Mouse (Mus musculus) heart, adult 2 months (tissue): ENCODE measurements around the gene Tmem251. TPM values are rescaled to one million over a fixed set of nuclear protein-coding genes. Genes with fewer than 3 reads are reported as not detected.
A peak's percentile ranks its signal among the peaks of the same experiment; 100 is the strongest.

ENCODE experiments used
- DNase-seq, 2 experiments: peaks; one replicate each; pipeline ENCODE4 v3.0.0; 2021
- H3K27ac ChIP-seq: fragments of 200-600 bp; 2 replicates; pipeline ENCODE4 v1.8.1; 2022
- H3K27me3 ChIP-seq: fragments of 200-500 bp; 2 replicates; pipeline ENCODE4 v1.6.1; 2012; ENCODE audit warnings: mild to moderate bottlenecking, low read length, inconsistent platforms, mixed read lengths; ENCODE audit not compliant: control insufficient read depth, insufficient read depth
- H3K36me3 ChIP-seq: fragments of 200-500 bp; 2 replicates; pipeline ENCODE4 v1.6.1; 2012; ENCODE audit warnings: low read length, inconsistent platforms; ENCODE audit not compliant: control insufficient read depth, insufficient read depth
- H3K4me1 ChIP-seq: fragments of 200-500 bp; 2 replicates; pipeline ENCODE4 v1.6.1; 2011; ENCODE audit warnings: low read length; ENCODE audit not compliant: control insufficient read depth, insufficient read depth
- H3K4me3 ChIP-seq: fragments of 200-600 bp; 2 replicates; pipeline ENCODE4 v1.8.1; 2022
- H3K79me2 ChIP-seq: fragments of 200-500 bp; replicated peaks from 2 replicates; pipeline ENCODE4 v1.6.1; 2012; ENCODE audit warnings: mild to moderate bottlenecking, inconsistent platforms, low read length, moderate library complexity, mixed read lengths; ENCODE audit not compliant: control insufficient read depth, insufficient read depth
- H3K9ac ChIP-seq: fragments of 200-500 bp; 2 replicates; pipeline ENCODE4 v1.6.1; 2012; ENCODE audit warnings: low read depth, mild to moderate bottlenecking, control low read depth, inconsistent platforms, low read length, mixed read lengths
- CTCF ChIP-seq: fragments of 200-600 bp; IDR thresholded peaks from 2 replicates; pipeline ENCODE4 v1.8.1; 2022; ENCODE audit warnings: antibody characterized with exemption, mild to moderate bottlenecking, moderate library complexity
- EP300 ChIP-seq: fragments of 200-500 bp; IDR thresholded peaks from 2 replicates; pipeline ENCODE4 v1.6.1; 2011; ENCODE audit warnings: low read depth, low read length, control low read depth; ENCODE audit not compliant: insufficient read depth
- POLR2A ChIP-seq: fragments of 200-500 bp; IDR thresholded peaks from 2 replicates; pipeline ENCODE4 v1.6.1; 2011; ENCODE audit warnings: mild to moderate bottlenecking, low read depth, low read length, control low read depth; ENCODE audit not compliant: insufficient read depth
- WGBS: fragments of 180-500 bp; shearing (Covaris S2); methylation state at CpG from one replicate; pipeline ENCODE4 v1.1.7; 2018; 5-methylcytosine and 5-hydroxymethylcytosine counted together
- intact Hi-C: fragments of 180-260 bp; cut with DNase I; formaldehyde crosslinking; loops from one replicate; pipeline ENCODE4 v1.15.1; 2025
- polyA plus RNA-seq: library from polyadenylated mRNA; depleted of rRNA; stranded (reverse); fragments of >200 nt; gene quantifications from 2 replicates; pipeline ENCODE4 v1.2.3, GENCODE M21; 2012
- total RNA-seq, 2 experiments: library from RNA; stranded (reverse); gene quantifications; 2 replicates each; pipeline ENCODE4 v1.2.3; 2021

The Tmem251 gene
- total and polyA plus RNA-seq, 3 experiments = 1.8 to 4.6 (median 4.5) TPM

DNA sequence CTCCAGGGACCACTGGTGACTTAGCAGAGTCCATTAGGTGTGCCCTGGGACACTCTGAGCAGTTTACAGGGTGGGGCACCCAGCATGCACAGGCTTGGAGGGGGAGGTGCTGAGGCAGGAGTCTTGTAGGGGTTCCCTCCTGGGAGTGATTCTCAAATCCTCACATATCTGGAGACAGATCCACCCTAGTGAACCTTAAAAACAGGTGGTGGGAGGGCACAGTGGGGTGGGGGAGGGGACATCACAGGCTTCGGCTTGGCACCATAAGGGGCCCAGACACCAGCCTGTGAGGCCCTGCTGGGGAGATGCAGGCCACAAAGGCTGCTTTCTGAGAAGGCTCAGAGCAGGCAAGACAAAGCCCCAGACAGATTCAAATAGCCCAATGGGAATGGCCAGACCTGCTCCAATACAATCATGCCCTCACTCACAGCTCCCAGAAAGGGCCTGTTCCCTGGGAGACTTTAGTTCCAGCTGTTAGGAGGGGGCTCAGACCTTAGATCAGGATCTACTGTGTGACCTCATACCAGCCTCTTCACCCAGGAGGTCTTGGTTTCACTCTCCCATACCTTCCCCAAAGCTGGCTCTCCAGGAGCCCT is 45.4 kb upstream of the Tmem251 start:
- peaks cover 1% of the 10 kb centered on the region; the same call in 1 of the 2 replicates for H3K4me1 ChIP-seq
- intact Hi-C loops = no loop called here
- TF ChIP-seq CTCF (no peak), EP300 (no peak), POLR2A (no peak)
- H3K27ac ChIP-seq = no peak overlapping the region
- 72% methylated on average over 1 of the region's 1 CpGs for WGBS
- no peak overlapping the region for H3K4me3 ChIP-seq
- no peak for DNase-seq
- H3K79me2 ChIP-seq = no peaks in the 10 kb centered on the region
- no peaks in the 10 kb centered on the region for H3K36me3 ChIP-seq
- H3K27me3 ChIP-seq = no peaks in the 10 kb centered on the region
- no peak overlapping the region for H3K9ac ChIP-seq

DNA sequence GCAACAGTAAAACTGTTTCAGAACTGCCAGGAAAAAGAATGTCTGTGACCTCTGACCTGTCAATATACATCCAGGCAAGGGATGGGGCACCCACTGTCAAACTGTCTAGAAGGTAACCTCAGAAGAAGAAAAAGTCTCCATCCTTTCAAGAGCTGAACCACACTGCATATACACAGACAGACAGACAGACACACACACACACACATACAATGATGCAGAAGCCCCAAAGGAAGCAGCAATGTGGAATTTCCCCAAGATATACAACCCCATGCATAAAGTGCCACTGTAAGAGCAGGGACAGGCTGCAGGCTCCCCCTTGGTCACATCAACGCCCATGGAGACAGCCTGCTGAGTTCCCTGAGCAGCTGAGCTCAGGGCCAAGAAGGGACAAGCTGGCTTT is 44.4 kb upstream of the Tmem251 start:
- no peak overlapping the region for H3K9ac ChIP-seq
- WGBS = 68% methylated on average over 1 of the region's 1 CpGs
- no peak for DNase-seq
- H3K36me3 ChIP-seq = no peaks in the 10 kb centered on the region
- no peak overlapping the region for H3K27ac ChIP-seq
- no peak for TF ChIP-seq POLR2A
- TF ChIP-seq EP300 = no peak
- no peak for TF ChIP-seq CTCF
- intact Hi-C loops = no loop called here
- H3K79me2 ChIP-seq = no peaks in the 10 kb centered on the region
- H3K4me3 ChIP-seq = no peak overlapping the region
- H3K27me3 ChIP-seq = no peaks in the 10 kb centered on the region
- H3K4me1 ChIP-seq = peaks cover 4% of the 10 kb centered on the region; the same call in 1 of the 2 replicates

DNA sequence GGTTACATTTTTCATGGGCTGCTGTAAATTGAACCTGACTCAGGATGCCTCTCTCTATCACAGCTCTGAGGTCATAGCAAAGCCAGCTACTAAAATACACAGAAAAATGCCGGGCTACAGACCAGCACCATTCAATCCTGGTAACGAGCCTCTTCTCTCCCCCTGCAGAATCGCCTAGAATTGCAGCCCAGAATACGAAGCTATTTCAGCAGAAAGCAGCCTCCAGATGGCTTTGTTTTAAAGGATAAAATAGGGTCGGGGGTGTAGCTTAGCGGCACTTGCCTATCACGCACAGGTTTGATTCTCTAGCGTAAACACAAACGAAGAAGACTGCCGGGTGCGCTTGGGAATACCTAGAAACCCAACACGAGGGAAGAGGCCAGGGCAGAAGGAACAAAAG is 43.1 kb upstream of the Tmem251 start:
- no peak for DNase-seq
- H3K4me3 ChIP-seq = no peak overlapping the region

DNA sequence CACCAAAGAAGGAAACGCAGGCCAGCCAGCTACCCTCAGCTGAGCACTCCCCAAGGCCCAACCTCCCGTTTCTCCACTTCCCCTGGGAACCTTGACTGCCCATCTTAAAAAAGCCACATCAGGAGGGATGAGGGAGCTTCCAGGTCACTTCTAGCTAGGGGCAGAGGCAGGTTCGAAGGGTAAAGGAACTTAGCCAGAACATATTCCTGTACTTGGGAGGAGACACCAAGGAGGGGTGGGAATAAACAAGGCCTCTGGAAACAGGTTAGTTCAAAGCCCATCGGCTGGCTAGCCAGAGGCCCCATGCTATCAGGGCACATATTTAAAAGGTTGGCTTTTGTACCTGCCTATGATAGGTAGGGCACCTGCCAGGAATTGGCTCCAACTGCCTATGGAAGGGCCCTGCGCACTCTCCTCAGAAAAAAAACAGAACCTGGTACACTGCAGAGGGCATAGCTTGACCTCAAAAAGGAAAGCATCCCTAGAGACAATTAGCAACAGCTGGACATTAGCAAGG is 41.8 kb upstream of the Tmem251 start:
- WGBS = 78% methylated on average over 5 of the region's 5 CpGs
- intact Hi-C loops = loop anchor here (5.0 to 10.0 kb wide), 3 partner anchors 104 to 363 kb away; partner anchors contain the start of gene Btbd7
- no peaks in the 10 kb centered on the region for H3K79me2 ChIP-seq
- TF ChIP-seq CTCF = no peak
- no peak for TF ChIP-seq EP300
- TF ChIP-seq POLR2A = no peak
- H3K36me3 ChIP-seq = no peaks in the 10 kb centered on the region
- no peak for DNase-seq
- no peaks in the 10 kb centered on the region for H3K27me3 ChIP-seq
- H3K4me3 ChIP-seq = no peak overlapping the region
- no peak overlapping the region for H3K9ac ChIP-seq
- H3K4me1 ChIP-seq = peaks cover 6% of the 10 kb centered on the region; the same call in 1 of the 2 replicates
- no peak overlapping the region for H3K27ac ChIP-seq

More for the DNA sequence above, 43.1 kb upstream of the Tmem251 start:
- H3K27ac ChIP-seq = no peak overlapping the region
- H3K36me3 ChIP-seq = no peaks in the 10 kb centered on the region
- intact Hi-C loops = loop anchor here (5.0 to 10.0 kb wide), 3 partner anchors 103 to 364 kb away; partner anchors contain the start of gene Btbd7
- H3K4me1 ChIP-seq = peaks cover 5% of the 10 kb centered on the region; the same call in 1 of the 2 replicates
- H3K79me2 ChIP-seq = no peaks in the 10 kb centered on the region
- H3K9ac ChIP-seq = no peak overlapping the region
- no peaks in the 10 kb centered on the region for H3K27me3 ChIP-seq
- WGBS = 79% methylated on average over 12 of the region's 12 CpGs
- TF ChIP-seq POLR2A (no peak), CTCF (no peak), EP300 (no peak)

DNA sequence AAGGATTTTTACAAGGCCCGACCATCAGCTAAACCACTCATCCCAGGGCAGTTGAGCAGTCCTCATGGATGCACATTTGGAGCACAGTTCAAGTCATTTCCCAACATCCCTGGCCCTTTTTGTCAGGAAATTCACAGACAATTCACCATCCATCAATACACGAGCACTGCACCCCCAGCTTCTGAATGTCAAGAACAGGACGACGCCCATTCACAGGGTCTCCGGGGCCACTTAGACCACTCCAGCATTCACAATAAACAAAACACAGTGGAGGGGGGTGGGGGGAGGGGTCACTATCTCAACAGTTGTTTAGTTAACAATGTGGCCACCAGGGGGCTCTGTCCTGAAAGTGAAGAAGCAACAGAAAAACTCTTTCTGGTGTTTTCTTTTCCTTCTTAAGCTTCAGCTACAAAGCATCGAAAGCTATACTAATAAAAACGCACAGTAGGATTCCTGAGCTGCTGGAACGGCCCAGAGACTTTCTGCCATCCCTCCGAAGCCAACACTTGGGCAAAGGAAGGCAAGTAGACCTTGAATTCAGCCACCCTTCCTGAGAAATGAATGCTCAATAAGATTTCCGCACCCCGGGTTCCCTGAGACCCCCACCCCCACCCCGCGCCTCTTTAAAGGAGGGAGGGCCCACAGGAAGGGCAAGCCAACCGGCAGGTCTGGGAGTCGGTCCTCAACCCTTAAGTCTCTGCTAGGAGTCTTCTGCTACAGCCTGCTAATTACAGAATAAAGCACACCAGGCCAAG is 41.0 kb upstream of the Tmem251 start:
- TF ChIP-seq EP300 = no peak
- TF ChIP-seq CTCF = peak; percentile 81
- H3K36me3 ChIP-seq = no peaks in the 10 kb centered on the region
- WGBS = 8% methylated on average over 15 of the region's 15 CpGs
- peaks cover 6% of the 10 kb centered on the region; the same call in 1 of the 2 replicates for H3K4me1 ChIP-seq
- H3K79me2 ChIP-seq = no peaks in the 10 kb centered on the region
- peak; percentile 70 to 74 for DNase-seq
- H3K4me3 ChIP-seq = peak overlapping the region; percentile 13; the same call in 1 of the 2 replicates
- peak overlapping the region; percentile 62 for H3K27ac ChIP-seq
- no peaks in the 10 kb centered on the region for H3K27me3 ChIP-seq
- peak overlapping the region; percentile 40 for H3K9ac ChIP-seq
- intact Hi-C loops = loop anchor here (5.0 to 10.0 kb wide), 3 partner anchors 105 to 362 kb away; partner anchors contain the start of gene Btbd7
